Mouse (Mus musculus): ENCODE data around the gene Taco1.
A peak's percentile ranks its signal among the peaks of the same experiment; 100 is the strongest.
"Not testable (repeated sequence)": the region's sequence is repeated elsewhere in the genome, so short reads cannot be mapped to it uniquely, and the experiment has no call there.

The Taco1 gene

GRCm38 (mm10) chr11:106065923-106066571, at the start of gene Taco1:
Gene Taco1, plus strand, starts transcription at chr11:106066061.
- peak; percentile 96 for DNase-seq (ENCODE audit: low read depth, low spot score)

GRCm38 (mm10) chr11:106016440-106016839, 49.4 kb upstream of the Taco1 start:
- DNase-seq (ENCODE audit: low read depth, low spot score): no peak

DNA sequence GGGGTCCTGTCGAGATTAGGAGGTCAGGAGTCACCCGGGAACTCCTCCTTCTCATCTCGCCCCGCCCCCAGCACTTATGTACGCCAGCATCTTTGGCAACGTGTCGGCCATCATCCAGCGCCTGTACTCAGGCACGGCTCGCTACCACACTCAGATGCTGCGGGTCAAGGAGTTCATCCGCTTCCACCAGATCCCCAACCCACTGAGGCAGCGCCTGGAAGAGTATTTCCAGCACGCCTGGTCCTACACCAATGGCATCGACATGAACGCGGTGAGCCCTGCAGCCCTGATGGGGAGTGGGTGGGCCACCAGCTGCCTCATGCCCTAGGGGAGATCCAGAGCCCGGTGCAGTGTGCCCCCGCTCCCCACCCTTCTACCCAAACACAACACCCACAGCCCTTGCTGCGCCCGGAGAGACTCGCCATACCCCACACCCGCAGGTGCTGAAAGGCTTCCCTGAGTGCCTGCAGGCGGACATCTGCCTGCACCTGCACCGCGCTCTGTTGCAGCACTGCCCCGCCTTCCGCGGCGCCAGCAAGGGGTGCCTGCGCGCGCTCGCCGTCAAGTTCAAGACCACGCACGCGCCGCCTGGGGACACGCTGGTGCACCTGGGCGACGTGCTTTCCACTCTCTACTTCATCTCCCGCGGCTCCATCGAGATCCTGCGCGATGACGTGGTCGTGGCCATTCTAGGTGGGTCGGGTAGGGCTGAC, 45.7 kb upstream of the Taco1 start:
- peak; percentile 78 for DNase-seq (ENCODE audit: low read depth, low spot score)

DNA sequence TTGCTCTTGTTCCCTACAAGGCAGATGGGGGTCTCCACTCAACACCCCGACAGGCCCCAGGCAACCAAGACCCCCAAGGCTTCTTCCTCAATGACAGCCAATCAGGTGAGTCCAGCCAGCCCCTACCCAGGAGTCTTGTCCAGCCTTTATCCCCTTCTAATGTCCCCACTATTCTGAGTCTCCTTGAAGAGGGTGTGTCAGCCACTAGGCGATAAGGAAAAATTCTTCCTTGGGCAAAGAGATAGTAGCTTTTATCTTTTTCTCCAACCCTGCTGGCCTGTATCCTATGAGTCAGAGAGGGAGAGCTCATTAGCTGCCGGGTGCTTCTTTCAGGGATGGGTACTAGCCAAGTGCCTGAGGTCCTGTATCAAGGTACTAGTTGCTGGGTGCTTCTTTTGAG, 40.1 kb upstream of the Taco1 start:
- no peak for DNase-seq (ENCODE audit: low read depth, low spot score)

GRCm38 (mm10) chr11:106026465-106027151, 39.3 kb upstream of the Taco1 start:
- peak; percentile 72 for DNase-seq (ENCODE audit: low read depth, low spot score)

DNA sequence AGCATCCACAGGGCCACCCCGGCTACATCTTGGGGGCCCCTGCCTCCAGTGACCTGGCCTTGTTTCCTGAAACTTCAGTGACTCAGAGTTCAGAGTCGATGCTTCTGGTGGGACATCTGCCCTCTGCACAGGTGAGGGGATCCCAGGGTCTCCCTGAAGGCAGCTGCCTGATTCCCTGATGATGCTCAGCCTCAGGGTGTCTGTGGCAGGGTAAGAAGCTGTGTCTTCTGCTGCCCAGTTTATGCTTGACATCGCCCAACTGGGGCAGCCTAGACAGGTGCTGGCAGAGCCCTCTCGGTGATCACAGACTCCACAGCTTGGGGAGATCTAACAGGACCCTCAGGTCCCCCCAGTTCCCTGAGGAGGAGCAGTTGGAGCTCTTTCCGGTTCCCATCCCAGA, 38.3 kb upstream of the Taco1 start:
- no peak for DNase-seq (ENCODE audit: low read depth, low spot score)

- DNase-seq (ENCODE audit: low read depth, low spot score): not testable (repeated sequence)
Observed at GRCm38 (mm10) chr11:106032074-106032473, 33.8 kb upstream of the Taco1 start.

DNA sequence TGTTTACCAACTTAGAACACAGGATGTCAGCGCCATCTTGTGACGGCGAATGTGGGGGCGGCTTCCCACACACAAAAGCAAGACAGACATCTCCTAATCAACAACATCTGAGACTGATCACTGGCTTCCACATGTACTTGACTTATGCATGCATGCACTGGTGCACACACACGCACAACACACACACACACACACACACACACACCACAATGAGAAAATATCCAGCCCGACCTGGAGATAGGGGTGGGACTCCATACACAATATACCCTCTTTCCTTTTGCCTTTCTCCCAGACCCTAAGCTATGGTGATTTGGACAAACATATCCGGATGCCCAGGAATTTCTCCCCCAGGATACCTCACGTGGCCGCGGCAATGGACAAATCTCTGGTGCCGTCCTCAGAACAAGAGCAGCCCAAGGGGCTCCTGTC, 32.4 kb upstream of the Taco1 start:
- no peak for DNase-seq (ENCODE audit: low read depth, low spot score)

DNA sequence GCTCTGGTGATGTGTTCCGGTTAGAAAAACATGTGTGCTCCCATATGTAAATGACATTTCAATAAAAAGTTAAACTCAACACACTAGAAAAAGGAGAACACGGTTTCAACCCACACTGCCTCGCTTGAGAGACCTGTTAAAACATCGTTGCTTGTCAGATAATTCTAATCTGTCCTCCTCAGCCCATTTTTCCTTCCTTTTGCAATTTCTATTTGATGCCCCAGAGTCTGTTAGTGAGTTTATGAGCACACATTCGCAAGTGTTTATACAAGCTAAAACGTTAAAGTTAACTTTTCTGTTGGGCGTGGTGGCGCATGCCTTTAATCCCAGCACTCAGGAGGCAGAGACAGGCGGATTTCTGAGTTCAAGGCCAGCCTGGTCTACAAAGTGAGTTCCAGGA, 30.9 kb upstream of the Taco1 start:
- no peak for DNase-seq (ENCODE audit: low read depth, low spot score)

GRCm38 (mm10) chr11:106036548-106037417, 29.1 kb upstream of the Taco1 start, which contains the start of gene Dcaf7:
Gene Dcaf7, plus strand, starts transcription at chr11:106036872.
- DNase-seq (ENCODE audit: low read depth, low spot score): peak; percentile 98

GRCm38 (mm10) chr11:106037418-106037751, 28.5 kb upstream of the Taco1 start:
- DNase-seq (ENCODE audit: low read depth, low spot score): peak; percentile 84

GRCm38 (mm10) chr11:106044349-106044748, 21.5 kb upstream of the Taco1 start:
- DNase-seq (ENCODE audit: low read depth, low spot score): no peak

GRCm38 (mm10) chr11:106045256-106045655, 20.6 kb upstream of the Taco1 start:
- no peak for DNase-seq (ENCODE audit: low read depth, low spot score)

DNA sequence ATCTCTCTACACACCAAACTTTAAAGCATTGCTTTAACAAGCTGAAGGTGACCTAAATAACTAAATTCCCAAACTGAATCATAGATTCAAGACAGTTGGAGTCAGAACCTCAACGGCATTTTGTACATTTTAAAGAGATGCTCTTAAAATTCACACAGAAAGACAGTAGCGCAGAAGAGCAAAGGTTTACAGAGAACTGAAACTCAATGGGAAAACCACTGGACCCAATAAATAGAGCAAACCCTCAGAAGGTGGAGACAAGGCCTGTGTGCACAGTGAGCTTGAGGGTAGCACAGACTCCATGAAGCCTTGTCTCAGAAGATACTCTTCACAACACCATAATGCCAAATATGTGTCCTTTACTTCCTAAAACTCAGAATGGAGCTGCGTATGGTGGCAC, 20.1 kb upstream of the Taco1 start:
- peak; percentile 53 for DNase-seq (ENCODE audit: low read depth, low spot score)

- no peak for DNase-seq (ENCODE audit: low read depth, low spot score)
Observed at GRCm38 (mm10) chr11:106046584-106046983, 19.3 kb upstream of the Taco1 start.

GRCm38 (mm10) chr11:106053921-106054320, 11.9 kb upstream of the Taco1 start:
- no peak for DNase-seq (ENCODE audit: low read depth, low spot score)

DNA sequence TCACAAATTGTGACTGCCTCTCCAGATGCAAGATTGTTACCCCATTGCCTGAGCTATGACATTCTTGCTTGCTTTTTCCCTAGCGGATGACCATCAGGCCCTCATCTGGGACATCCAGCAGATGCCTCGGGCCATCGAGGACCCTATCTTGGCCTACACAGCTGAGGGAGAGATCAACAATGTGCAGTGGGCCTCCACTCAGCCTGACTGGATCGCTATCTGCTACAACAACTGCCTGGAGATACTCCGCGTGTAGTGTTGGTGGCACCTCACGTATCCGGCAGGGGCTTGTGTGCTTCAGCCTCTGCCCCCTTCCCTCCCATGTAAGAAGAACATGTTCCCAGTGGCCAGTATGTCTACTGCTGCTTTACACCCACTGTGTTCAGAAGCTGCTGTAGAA, 11.3 kb upstream of the Taco1 start:
- DNase-seq (ENCODE audit: low read depth, low spot score): no peak

GRCm38 (mm10) chr11:106055341-106055740, 10.5 kb upstream of the Taco1 start:
- no peak for DNase-seq (ENCODE audit: low read depth, low spot score)

GRCm38 (mm10) chr11:106056819-106057491, 8.9 kb upstream of the Taco1 start:
- no peak for DNase-seq (ENCODE audit: low read depth, low spot score)

- DNase-seq (ENCODE audit: low read depth, low spot score): no peak
Observed at GRCm38 (mm10) chr11:106058020-106058419, 7.8 kb upstream of the Taco1 start.

GRCm38 (mm10) chr11:106060549-106060948, 5.3 kb upstream of the Taco1 start:
- no peak for DNase-seq (ENCODE audit: low read depth, low spot score)
